Mouse (Mus musculus): ENCODE measurements at regions not wholly inside any gene's neighbourhood (a gene's known extent, or its start where the extent isn't known, plus 50 kb on each side); places are given as distances from the start of the nearest gene placed in this dataset.

DNA sequence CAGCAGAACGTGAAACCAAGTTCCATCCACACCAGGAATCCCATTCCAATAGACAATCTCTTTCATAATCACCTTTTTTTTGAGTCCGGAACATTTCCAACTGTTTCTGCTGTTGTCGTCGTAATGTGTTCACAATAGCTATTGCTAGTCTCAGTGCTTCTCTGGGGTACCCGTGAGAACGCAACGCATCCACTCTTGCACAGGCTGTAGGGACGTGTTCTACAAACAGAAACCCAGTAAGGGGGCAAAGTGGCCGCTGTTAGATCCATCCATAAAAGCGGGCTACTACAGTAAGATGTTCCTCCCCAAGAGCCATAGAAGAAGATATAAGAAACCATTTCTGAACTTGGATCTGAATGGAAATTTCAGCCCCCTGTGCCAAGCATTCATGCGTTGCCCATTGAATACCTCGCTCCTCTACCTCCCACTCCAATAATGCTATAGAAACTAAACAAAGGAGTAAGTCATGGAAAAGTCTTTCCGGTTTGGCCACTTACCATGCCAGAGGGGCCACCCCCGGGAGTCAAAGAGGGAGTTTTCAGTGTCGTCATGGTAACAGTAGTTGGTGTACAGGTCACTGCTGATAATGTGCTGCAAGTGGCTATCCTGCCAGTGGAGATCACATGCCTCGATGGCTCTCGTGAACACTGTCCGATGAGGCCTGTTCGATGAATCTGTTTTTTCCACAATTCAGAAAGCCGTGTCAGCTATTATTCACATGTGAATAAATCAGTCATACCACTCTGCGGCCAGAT is 300.6 kb upstream of the Smim15 start:
- H3K27ac ChIP-seq (replicated peaks): no peak overlapping the region
- 88% methylated on average over 21 of the region's 21 CpGs for WGBS

DNA sequence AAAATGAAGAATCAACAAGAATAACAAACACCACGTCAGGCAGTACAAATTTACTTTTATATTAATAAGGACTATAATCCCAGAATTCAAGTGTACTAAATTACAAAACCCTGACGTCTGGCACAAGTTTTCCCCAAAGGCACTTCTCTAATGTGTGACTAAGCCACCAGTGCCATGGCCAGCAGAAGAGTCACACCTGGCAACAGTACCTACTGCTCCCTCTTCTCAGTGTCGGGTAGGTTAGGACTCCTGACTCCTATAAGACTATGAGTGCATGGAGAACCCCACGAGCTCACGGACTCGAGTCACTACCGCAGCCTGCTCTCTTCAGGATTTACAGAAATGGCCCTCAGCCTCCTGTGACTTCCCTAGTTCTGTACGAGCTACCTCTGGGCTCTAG is 307.7 kb upstream of the Smim15 start:
- Histone ChIP-seq H3K27ac (replicated peaks) (no peak overlapping the region), H3K9ac (no peak overlapping the region), H3K9me3 (replicated peaks) (no peaks in the 10 kb centered on the region), H3K27me3 (no peaks in the 10 kb centered on the region), H3K4me2 (replicated peaks) (no peak overlapping the region), H3K4me1 (no peaks in the 10 kb centered on the region), H3K4me3 (replicated peaks) (no peak overlapping the region), H3K36me3 (peaks cover 14% of the 10 kb centered on the region; the same call in 1 of the 2 replicates)
- 76% methylated on average over 8 of the region's 8 CpGs for WGBS
- ATAC-seq (ENCODE audit: insufficient number of reproducible peaks, low FRiP score, low TSS enrichment, low read depth): no peak

More for the DNA sequence above, 300.6 kb upstream of the Smim15 start:
- no peak overlapping the region for H3K4me3 ChIP-seq (replicated peaks)
- no peaks in the 10 kb centered on the region for H3K9me3 ChIP-seq (replicated peaks)
- H3K9ac ChIP-seq: no peak overlapping the region
- ATAC-seq (ENCODE audit: insufficient number of reproducible peaks, low FRiP score, low TSS enrichment, low read depth): no peak
- no peaks in the 10 kb centered on the region for H3K27me3 ChIP-seq
- peaks cover 16% of the 10 kb centered on the region; the same call in 1 of the 2 replicates for H3K36me3 ChIP-seq
- H3K4me1 ChIP-seq: no peaks in the 10 kb centered on the region
- H3K4me2 ChIP-seq (replicated peaks): no peak overlapping the region

DNA sequence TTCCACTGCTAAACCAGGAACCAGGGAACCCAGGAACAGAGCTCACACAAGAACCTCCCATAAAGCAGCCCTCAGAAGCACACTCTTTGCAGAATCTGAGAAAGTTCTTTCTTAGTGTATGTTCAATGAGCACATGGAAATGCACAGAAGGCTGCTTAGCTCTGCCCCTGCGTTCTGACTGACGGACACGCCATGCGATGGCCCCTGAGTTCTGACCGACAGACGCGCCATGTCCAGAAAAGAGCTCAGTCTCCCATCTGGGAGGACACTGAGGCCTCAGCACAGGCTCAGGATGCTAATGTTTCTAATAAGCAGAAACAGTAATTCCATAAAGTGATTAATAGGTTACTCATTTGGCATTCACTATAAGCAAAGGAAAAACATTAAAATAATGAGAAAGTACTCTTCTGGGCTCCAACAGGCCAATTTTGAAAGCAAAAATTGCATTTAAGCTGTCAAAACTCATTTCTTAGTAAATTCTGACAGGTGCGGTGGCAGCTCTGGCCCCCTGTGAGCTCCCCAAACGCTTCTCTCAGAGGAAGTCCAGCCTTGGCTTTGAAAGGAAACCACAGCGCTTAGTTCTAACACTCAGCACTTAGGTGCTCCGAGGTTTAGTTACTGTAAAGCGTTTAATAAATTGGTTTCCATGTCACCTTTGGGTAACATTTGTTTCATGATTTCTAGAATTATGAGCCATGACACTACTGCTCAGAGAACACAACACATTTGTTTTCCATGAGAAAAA is 309.9 kb upstream of the Smim15 start:
- H3K4me1 ChIP-seq: no peaks in the 10 kb centered on the region
- 83% methylated on average over 12 of the region's 12 CpGs for WGBS
- no peak overlapping the region for H3K27ac ChIP-seq (replicated peaks)
- no peaks in the 10 kb centered on the region for H3K27me3 ChIP-seq
- H3K9ac ChIP-seq: no peak overlapping the region
- no peak for ATAC-seq (ENCODE audit: insufficient number of reproducible peaks, low FRiP score, low TSS enrichment, low read depth)
- H3K9me3 ChIP-seq (replicated peaks): no peaks in the 10 kb centered on the region
- H3K36me3 ChIP-seq: peaks cover 10% of the 10 kb centered on the region; the same call in 1 of the 2 replicates
- no peak overlapping the region for H3K4me3 ChIP-seq (replicated peaks)
- H3K4me2 ChIP-seq (replicated peaks): no peak overlapping the region

DNA sequence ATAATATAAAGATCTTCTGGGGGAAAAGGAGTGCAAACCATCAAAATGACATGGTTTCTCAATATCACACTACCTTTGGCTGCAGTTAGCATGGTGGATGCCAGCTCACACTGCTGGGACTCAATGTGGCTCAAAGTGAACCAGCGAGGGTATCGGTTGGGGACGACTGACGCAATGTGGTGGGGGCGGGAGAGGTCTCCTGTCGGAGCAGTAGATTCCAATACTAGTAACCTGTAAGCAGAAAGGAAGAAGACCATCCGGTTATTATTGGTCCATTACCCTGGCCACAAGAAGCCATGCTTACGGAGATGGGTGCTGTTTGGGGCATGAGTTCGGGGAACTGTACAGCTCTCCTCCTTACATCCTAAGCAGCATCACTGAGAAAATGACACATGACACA is 313.3 kb upstream of the Smim15 start:
- 94% methylated on average over 9 of the region's 9 CpGs for WGBS
- H3K27me3 ChIP-seq: no peaks in the 10 kb centered on the region
- ATAC-seq (ENCODE audit: insufficient number of reproducible peaks, low FRiP score, low TSS enrichment, low read depth): no peak
- no peak overlapping the region for H3K27ac ChIP-seq (replicated peaks)
- no peaks in the 10 kb centered on the region for H3K9me3 ChIP-seq (replicated peaks)
- no peaks in the 10 kb centered on the region for H3K4me1 ChIP-seq
- H3K9ac ChIP-seq: no peak overlapping the region
- no peak overlapping the region for H3K4me2 ChIP-seq (replicated peaks)
- H3K4me3 ChIP-seq (replicated peaks): no peak overlapping the region
- peaks cover 18% of the 10 kb centered on the region for H3K36me3 ChIP-seq

DNA sequence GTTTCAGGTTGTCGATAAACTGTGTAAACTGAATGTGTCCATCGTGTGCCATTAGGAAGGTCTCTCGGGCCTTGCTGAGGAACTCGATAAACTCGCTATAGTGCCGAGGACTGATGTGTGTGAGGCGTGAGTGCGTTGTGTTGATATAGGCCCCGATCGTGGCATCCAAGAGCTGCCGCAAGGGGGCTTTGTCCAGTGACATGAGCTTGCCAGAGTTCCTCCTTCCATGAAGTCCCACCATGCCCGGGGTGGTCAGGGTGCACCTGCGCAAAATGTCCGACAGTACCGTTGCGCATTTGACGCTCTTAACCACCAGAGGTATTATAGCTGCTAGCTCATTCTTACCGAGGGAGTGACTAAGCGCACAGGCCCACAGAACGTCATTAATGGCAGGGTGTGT is 317.8 kb upstream of the Smim15 start:
- 95% methylated on average over 20 of the region's 20 CpGs for WGBS
- no peak overlapping the region for H3K27ac ChIP-seq (replicated peaks)
- H3K4me3 ChIP-seq (replicated peaks): no peak overlapping the region
- peaks cover 22% of the 10 kb centered on the region for H3K36me3 ChIP-seq
- no peak for ATAC-seq (ENCODE audit: insufficient number of reproducible peaks, low FRiP score, low TSS enrichment, low read depth)
- no peaks in the 10 kb centered on the region for H3K9me3 ChIP-seq (replicated peaks)
- no peak overlapping the region for H3K4me2 ChIP-seq (replicated peaks)
- H3K9ac ChIP-seq: no peak overlapping the region
- H3K4me1 ChIP-seq: no peaks in the 10 kb centered on the region
- no peaks in the 10 kb centered on the region for H3K27me3 ChIP-seq

DNA sequence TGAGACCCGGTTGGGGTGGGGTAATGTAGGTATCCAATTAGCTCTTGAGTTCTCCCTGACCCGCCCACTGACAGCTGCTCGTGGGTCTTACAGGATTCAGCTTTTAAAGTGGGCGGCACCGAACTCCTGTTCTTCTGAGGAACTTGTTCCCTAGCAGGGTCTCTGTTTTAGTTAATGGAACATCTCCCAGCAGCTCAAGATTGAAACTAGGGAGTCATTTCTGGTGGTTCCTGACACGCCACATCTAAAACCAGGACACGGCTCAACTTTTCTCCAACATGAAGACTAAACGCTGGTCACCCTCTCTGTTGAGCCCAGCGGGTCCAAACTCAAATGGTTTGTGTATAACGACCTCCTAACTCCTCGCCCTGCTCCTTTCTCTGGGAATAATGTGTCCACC is 322.3 kb upstream of the Smim15 start:
- 85% methylated on average over 11 of the region's 11 CpGs for WGBS
- Histone ChIP-seq H3K4me3 (replicated peaks) (no peak overlapping the region), H3K36me3 (peaks cover 10% of the 10 kb centered on the region), H3K9me3 (replicated peaks) (no peaks in the 10 kb centered on the region), H3K9ac (no peak overlapping the region), H3K27ac (replicated peaks) (no peak overlapping the region), H3K4me2 (replicated peaks) (no peak overlapping the region), H3K27me3 (no peaks in the 10 kb centered on the region), H3K4me1 (peaks cover 14% of the 10 kb centered on the region)
- ATAC-seq (ENCODE audit: insufficient number of reproducible peaks, low FRiP score, low TSS enrichment, low read depth): no peak

DNA sequence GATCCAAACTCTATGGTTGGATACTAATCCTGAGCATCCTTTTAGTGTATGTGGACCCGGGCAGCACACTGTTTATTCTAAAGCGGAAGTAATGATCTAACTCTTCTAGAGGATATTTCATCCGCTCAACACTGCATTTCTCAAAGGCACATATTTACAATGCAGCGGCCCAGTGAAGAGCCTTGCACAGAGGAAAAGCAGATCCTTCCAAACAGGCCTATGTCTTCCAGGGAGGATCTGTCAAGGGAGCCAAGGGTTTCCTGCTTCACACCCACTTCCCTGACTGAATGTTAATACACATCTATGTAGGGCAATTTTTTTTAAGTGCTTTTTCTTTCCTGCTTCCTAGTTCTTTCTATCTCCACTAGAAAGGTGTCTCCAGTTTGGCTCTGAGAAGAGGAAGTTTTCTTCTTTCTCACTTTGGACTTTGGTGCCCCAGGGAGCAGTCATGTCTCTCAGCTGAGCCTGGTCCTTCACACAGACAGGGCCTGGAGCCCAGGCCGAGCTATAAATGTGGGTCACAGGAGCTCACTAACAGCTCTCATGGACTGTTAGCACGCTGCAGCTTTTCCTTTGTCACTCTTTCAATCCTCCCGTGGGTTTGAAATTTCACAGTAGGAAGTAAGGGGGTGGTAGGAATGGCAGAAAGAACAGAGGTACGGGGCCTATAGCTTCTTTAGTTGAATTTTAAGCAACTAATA is 323.2 kb upstream of the Smim15 start:
- H3K9ac ChIP-seq: no peak overlapping the region
- no peak overlapping the region for H3K4me3 ChIP-seq (replicated peaks)
- H3K9me3 ChIP-seq (replicated peaks): no peaks in the 10 kb centered on the region
- no peaks in the 10 kb centered on the region for H3K27me3 ChIP-seq
- 78% methylated on average over 8 of the region's 8 CpGs for WGBS
- 0 out of 2 replicates have a peak, but pooled peaks cover 4% of the 10 kb centered on the region for H3K36me3 ChIP-seq
- no peak overlapping the region for H3K4me2 ChIP-seq (replicated peaks)
- no peak for ATAC-seq (ENCODE audit: insufficient number of reproducible peaks, low FRiP score, low TSS enrichment, low read depth)
- no peak overlapping the region for H3K27ac ChIP-seq (replicated peaks)
- H3K4me1 ChIP-seq: peaks cover 14% of the 10 kb centered on the region

DNA sequence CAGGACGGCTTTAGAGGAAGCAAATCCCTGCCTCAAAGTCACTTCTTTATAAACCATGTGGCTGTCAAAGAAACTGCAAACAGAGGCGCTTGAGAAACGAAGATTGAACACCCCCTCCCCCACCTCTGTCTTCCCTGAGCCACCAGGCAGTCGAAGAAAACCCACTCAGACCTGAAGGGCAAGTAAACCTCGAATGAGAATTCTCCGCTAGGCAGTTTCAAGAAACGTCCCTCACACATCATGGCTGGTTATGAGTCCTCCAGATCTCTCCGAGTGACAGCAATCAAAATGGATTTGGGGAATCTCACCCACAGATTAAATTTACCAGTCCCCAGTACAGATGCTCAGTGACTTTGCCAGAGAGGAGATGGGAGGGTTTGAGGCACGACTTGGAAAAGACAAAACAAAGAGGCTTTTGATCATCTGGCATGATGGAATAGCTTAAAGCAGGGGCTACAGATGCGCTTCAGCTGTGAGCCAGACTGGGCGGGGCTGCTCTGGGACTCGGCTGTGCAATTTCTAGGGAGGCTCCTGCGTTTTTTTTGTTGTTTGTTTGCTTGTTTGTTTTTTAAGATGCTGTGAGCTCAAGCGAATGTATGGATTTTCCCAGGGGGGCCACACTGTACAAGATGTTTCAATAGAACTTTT is 325.1 kb upstream of the Smim15 start:
- 15% methylated on average over 14 of the region's 14 CpGs for WGBS
- Histone ChIP-seq H3K4me2 (replicated peaks) (0 out of 2 replicates have a peak overlapping the region, but pooled peaks have one; percentile 12), H3K4me3 (replicated peaks) (no peak overlapping the region), H3K4me1 (peaks cover 14% of the 10 kb centered on the region), H3K36me3 (no peaks in the 10 kb centered on the region), H3K9me3 (replicated peaks) (no peaks in the 10 kb centered on the region), H3K9ac (no peak overlapping the region), H3K27ac (replicated peaks) (no peak overlapping the region), H3K27me3 (no peaks in the 10 kb centered on the region)
- no peak for ATAC-seq (ENCODE audit: insufficient number of reproducible peaks, low FRiP score, low TSS enrichment, low read depth)

DNA sequence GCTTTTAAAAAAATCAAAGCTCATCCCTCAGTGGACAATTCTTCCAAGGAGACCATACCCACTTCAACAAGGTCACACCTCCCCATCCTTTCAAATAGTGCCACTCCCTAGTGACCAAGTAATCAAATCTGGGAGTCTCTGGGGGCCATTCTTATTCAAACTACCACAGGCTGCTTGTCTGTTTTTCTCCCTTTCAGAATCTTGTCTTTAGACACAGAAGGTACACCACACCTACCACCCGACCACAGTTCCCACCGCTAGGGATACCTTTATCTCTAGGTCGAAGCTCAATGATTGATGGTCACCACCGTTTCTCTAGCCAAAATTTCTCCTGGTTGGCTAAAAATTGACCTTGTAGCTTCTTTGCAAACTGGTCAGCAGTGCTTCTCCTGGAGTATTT is 328.6 kb upstream of the Smim15 start:
- H3K4me2 ChIP-seq (replicated peaks): no peak overlapping the region
- peaks cover 14% of the 10 kb centered on the region for H3K4me1 ChIP-seq
- H3K9me3 ChIP-seq (replicated peaks): no peaks in the 10 kb centered on the region
- H3K27ac ChIP-seq (replicated peaks): no peak overlapping the region
- no peaks in the 10 kb centered on the region for H3K27me3 ChIP-seq
- H3K9ac ChIP-seq: no peak overlapping the region
- H3K4me3 ChIP-seq (replicated peaks): no peak overlapping the region
- ATAC-seq (ENCODE audit: insufficient number of reproducible peaks, low FRiP score, low TSS enrichment, low read depth): no peak
- WGBS: 86% methylated on average over 4 of the region's 4 CpGs
- no peaks in the 10 kb centered on the region for H3K36me3 ChIP-seq

DNA sequence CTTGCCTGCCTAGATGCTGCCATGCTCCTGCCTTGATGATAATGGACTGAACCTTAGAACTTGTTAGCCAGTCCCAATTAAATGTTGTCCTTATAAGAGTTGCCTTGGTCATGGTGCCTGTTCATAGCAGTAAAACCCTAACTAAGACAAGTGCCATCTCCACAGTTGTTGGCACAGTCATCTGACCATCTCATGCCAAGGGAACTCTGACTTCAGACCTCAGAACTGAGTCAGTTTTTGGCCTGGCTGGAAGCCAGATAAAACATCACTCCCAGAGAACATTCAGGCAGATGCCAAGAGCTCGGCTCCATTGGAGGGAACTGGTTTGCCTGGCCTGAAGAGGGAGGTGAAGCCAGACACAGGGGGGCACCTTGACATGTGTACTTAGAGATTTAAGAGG is 330.2 kb upstream of the Smim15 start:
- Histone ChIP-seq H3K36me3 (no peaks in the 10 kb centered on the region), H3K4me3 (replicated peaks) (no peak overlapping the region), H3K4me2 (replicated peaks) (no peak overlapping the region), H3K9me3 (replicated peaks) (no peaks in the 10 kb centered on the region), H3K9ac (no peak overlapping the region), H3K27ac (replicated peaks) (no peak overlapping the region), H3K4me1 (peaks cover 7% of the 10 kb centered on the region), H3K27me3 (no peaks in the 10 kb centered on the region)
- ATAC-seq (ENCODE audit: insufficient number of reproducible peaks, low FRiP score, low TSS enrichment, low read depth): no peak
- 59% methylated on average over 1 of the region's 1 CpGs for WGBS
